Mouse (Mus musculus) MEL (cell line): Measurements from ENCODE around the gene Fmnl2. TPM values are rescaled to one million over a fixed set of nuclear protein-coding genes. Genes with fewer than 3 reads are reported as not detected.

Experiments used
- DNase-seq: peaks from one replicate; pipeline ENCODE4 v3.0.0; 2011; ENCODE audit warnings: low read depth, low spot score
- H3K27ac ChIP-seq: 2 replicates; pipeline ENCODE4 v1.5.1; 2012; ENCODE audit warnings: low read depth, mild to moderate bottlenecking, control low read depth, low read length, moderate library complexity; ENCODE audit not compliant: control insufficient read depth
- H3K27me3 ChIP-seq, 2 experiments: fragments of 150-350 bp in 1 of 2; sonication (generic) in 1 of 2; 2 replicates each; pipeline ENCODE4 v1.6.1; 2012; ENCODE audit warnings: low read length in 2 of 2, mild to moderate bottlenecking in 2 of 2, improper control_type of control experiment in 1 of 2, moderate library complexity in 1 of 2; ENCODE audit not compliant: insufficient read depth in 2 of 2, control insufficient read depth in 1 of 2
- H3K36me3 ChIP-seq, 2 experiments: 2 replicates each; pipeline ENCODE4 v1.6.1; 2012 to 2014; ENCODE audit warnings: low read length in 2 of 2, improper control_type of control experiment in 1 of 2, inconsistent platforms in 1 of 2, mild to moderate bottlenecking in 1 of 2; ENCODE audit not compliant: insufficient read depth in 2 of 2, control insufficient read depth in 1 of 2
- H3K4me1 ChIP-seq, 2 experiments: fragments of 150-350 bp in 1 of 2; sonication (generic) in 1 of 2; 2 replicates each; pipeline ENCODE4 v1.6.1; 2012; ENCODE audit warnings: low read length in 2 of 2, improper control_type of control experiment in 1 of 2, mild to moderate bottlenecking in 1 of 2; ENCODE audit not compliant: insufficient read depth in 2 of 2, control insufficient read depth in 1 of 2
- H3K4me3 ChIP-seq, 2 experiments: fragments of 150-350 bp in 1 of 2; sonication (generic) in 1 of 2; 2 replicates each; pipeline ENCODE4 v1.5.1; 2012; ENCODE audit warnings: low read depth in 2 of 2, low read length in 2 of 2, mild to moderate bottlenecking in 2 of 2, moderate library complexity in 2 of 2, control low read depth in 1 of 2, improper control_type of control experiment in 1 of 2; ENCODE audit not compliant: control insufficient read depth in 1 of 2, insufficient read depth in 1 of 2
- H3K79me2 ChIP-seq: 2 replicates; pipeline ENCODE4 v1.6.1; 2012; ENCODE audit warnings: mild to moderate bottlenecking, low read length, moderate library complexity; ENCODE audit not compliant: control insufficient read depth, poor library complexity, insufficient read depth
- H3K9ac ChIP-seq: 2 replicates; pipeline ENCODE4 v1.6.1; 2012; ENCODE audit warnings: low read depth, mild to moderate bottlenecking, control low read depth, low read length, moderate library complexity; ENCODE audit not compliant: control insufficient read depth, poor library complexity, severe bottlenecking
- H3K9me3 ChIP-seq: fragments of 150-350 bp; sonication (generic); replicated peaks from 2 replicates; pipeline ENCODE4 v1.6.1; 2012; ENCODE audit warnings: mild to moderate bottlenecking, low read length, improper control_type of control experiment, moderate library complexity; ENCODE audit not compliant: insufficient read depth
- CHD1 ChIP-seq: IDR thresholded peaks from 2 replicates; pipeline ENCODE4 v1.6.1; 2012; ENCODE audit warnings: low read depth, mild to moderate bottlenecking, inconsistent platforms, low read length, improper control_type of control experiment
- CHD2 ChIP-seq: IDR thresholded peaks from 2 replicates; pipeline ENCODE4 v1.6.1; 2011; ENCODE audit warnings: low read length, improper control_type of control experiment
- GATA1 ChIP-seq: IDR thresholded peaks from 2 replicates; pipeline ENCODE4 v1.6.1; 2011; ENCODE audit warnings: low read depth, low read length, improper control_type of control experiment
- HCFC1 ChIP-seq: IDR thresholded peaks from 2 replicates; pipeline ENCODE4 v1.6.1; 2012; ENCODE audit warnings: low read depth, mild to moderate bottlenecking, inconsistent platforms, low read length, improper control_type of control experiment, moderate library complexity
- KAT2A ChIP-seq: conservative IDR thresholded peaks from 2 replicates; pipeline ENCODE4 v1.6.1; 2012; ENCODE audit warnings: low read depth, low read length, improper control_type of control experiment, inconsistent platforms
- MAZ ChIP-seq: IDR thresholded peaks from 2 replicates; pipeline ENCODE4 v1.6.1; 2012; ENCODE audit warnings: low read depth, mild to moderate bottlenecking, inconsistent platforms, low read length, improper control_type of control experiment
- MXI1 ChIP-seq: IDR thresholded peaks from 2 replicates; pipeline ENCODE4 v1.6.1; 2011; ENCODE audit warnings: mild to moderate bottlenecking, low read depth, low read length, improper control_type of control experiment
- MYC ChIP-seq: IDR thresholded peaks from 2 replicates; pipeline ENCODE4 v1.6.1; 2011; ENCODE audit warnings: low read depth, mild to moderate bottlenecking, low read length, improper control_type of control experiment, moderate library complexity
- NELFE ChIP-seq: IDR thresholded peaks from 2 replicates; pipeline ENCODE4 v1.6.1; 2011; ENCODE audit warnings: low read depth, low read length, improper control_type of control experiment
- NRF1 ChIP-seq: IDR thresholded peaks from 2 replicates; pipeline ENCODE4 v1.6.1; 2014; ENCODE audit warnings: low read depth, mild to moderate bottlenecking, inconsistent platforms, low read length, improper control_type of control experiment, moderate library complexity; ENCODE audit not compliant: poor library complexity, insufficient read depth, severe bottlenecking
- POLR2A ChIP-seq, 2 experiments: IDR thresholded peaks; 2 replicates each; pipeline ENCODE4 v1.6.1; 2011 to 2012; ENCODE audit warnings: low read length in 2 of 2, mild to moderate bottlenecking in 2 of 2, control low read depth in 1 of 2, improper control_type of control experiment in 1 of 2, low read depth in 1 of 2, moderate library complexity in 1 of 2; ENCODE audit not compliant: control insufficient read depth in 1 of 2, insufficient read depth in 1 of 2, poor library complexity in 1 of 2
- SIN3A ChIP-seq: IDR thresholded peaks from 2 replicates; pipeline ENCODE4 v1.6.1; 2012; ENCODE audit warnings: low read length, improper control_type of control experiment, inconsistent platforms
- SMC3 ChIP-seq: IDR thresholded peaks from 2 replicates; pipeline ENCODE4 v1.6.1; 2011; ENCODE audit warnings: low read depth, low read length, improper control_type of control experiment
- TBP ChIP-seq: IDR thresholded peaks from 2 replicates; pipeline ENCODE4 v1.8.0; 2011; ENCODE audit warnings: low read depth, low read length, improper control_type of control experiment
- USF2 ChIP-seq, 2 experiments: IDR thresholded peaks; 2 replicates each; pipeline ENCODE4 v1.6.1; 2011 to 2012; ENCODE audit warnings: improper control_type of control experiment in 2 of 2, low read length in 2 of 2, borderline replicate concordance in 1 of 2, inconsistent platforms in 1 of 2, low read depth in 1 of 2, mild to moderate bottlenecking in 1 of 2; ENCODE audit not compliant: insufficient read depth in 1 of 2
- ZC3H11A ChIP-seq: IDR thresholded peaks from 2 replicates; pipeline ENCODE4 v1.6.1; 2012; ENCODE audit warnings: low read depth, mild to moderate bottlenecking, inconsistent platforms, low read length, improper control_type of control experiment
- ZKSCAN1 ChIP-seq: IDR thresholded peaks from 2 replicates; pipeline ENCODE4 v1.6.1; 2012; ENCODE audit warnings: low read depth, mild to moderate bottlenecking, inconsistent platforms, low read length, improper control_type of control experiment, moderate library complexity
- ZNF384 ChIP-seq: IDR thresholded peaks from 2 replicates; pipeline ENCODE4 v1.6.1; 2012; ENCODE audit warnings: low read depth, mild to moderate bottlenecking, inconsistent platforms, low read length, improper control_type of control experiment
- polyA plus RNA-seq, 2 experiments: library from polyadenylated mRNA; stranded (reverse) in 1 of 2; unstranded in 1 of 2; fragments of >175 nt in 1 of 2; fragments of >200 nt in 1 of 2; gene quantifications; 2 replicates each; pipeline versions ENCODE4 v1.2.1 to v1.2.4; 2012; ENCODE audit warnings: low replicate concordance in 2 of 2, low read depth in 1 of 2; ENCODE audit not compliant: insufficient read length in 2 of 2, insufficient read depth in 1 of 2, missing spikeins in 1 of 2
- total RNA-seq: library from RNA; depleted of rRNA; stranded (reverse); fragments of 300-350 nt; gene quantifications from 2 replicates; pipeline ENCODE4 v1.2.3, GENCODE M21; 2012

Fmnl2 gene
- total and polyA plus RNA-seq, 3 experiments, result not detected

- no peak overlapping the region for H3K9ac ChIP-seq
- DNase-seq, result no peak
- H3K27me3 ChIP-seq, result no peaks in the 10 kb centered on the region
- no peaks in the 10 kb centered on the region for H3K79me2 ChIP-seq
- H3K4me3 ChIP-seq, result no peak overlapping the region
- no peaks in the 10 kb centered on the region for H3K36me3 ChIP-seq
- TF ChIP-seq ZC3H11A (no peak), MXI1 (no peak), NRF1 (no peak)
- H3K27ac ChIP-seq, result no peak overlapping the region
- no peaks in the 10 kb centered on the region for H3K9me3 ChIP-seq
- H3K4me1 ChIP-seq, result no peaks in the 10 kb centered on the region
Measured at GRCm38 (mm10) chr2:52993241-52993640, 135.6 kb downstream of the Fmnl2 start.

GRCm38 (mm10) chr2:52994526-52994925 lies 136.9 kb downstream of the Fmnl2 start:
- H3K27me3 ChIP-seq, result no peaks in the 10 kb centered on the region
- H3K4me1 ChIP-seq, result no peaks in the 10 kb centered on the region
- no peaks in the 10 kb centered on the region for H3K79me2 ChIP-seq
- no peak for DNase-seq
- no peak overlapping the region for H3K27ac ChIP-seq
- no peaks in the 10 kb centered on the region for H3K9me3 ChIP-seq
- no peaks in the 10 kb centered on the region for H3K36me3 ChIP-seq
- no peak overlapping the region for H3K9ac ChIP-seq
- H3K4me3 ChIP-seq, result no peak overlapping the region
- TF ChIP-seq MAZ (no peak), MYC (no peak), USF2 (IDR thresholded peaks at IDR 0.05; ENCODE audit: borderline replicate concordance in 1 of 2, insufficient read depth in 1 of 2, low read depth in 1 of 2, low read length in 2 of 2) (no peak), ZKSCAN1 (no peak), CHD1 (no peak), HCFC1 (no peak), NELFE (no peak), KAT2A (no peak), SMC3 (no peak), CHD2 (no peak), ZNF384 (no peak), TBP (no peak), POLR2A (IDR thresholded peaks at IDR 0.05; ENCODE audit: control insufficient read depth in 1 of 2, insufficient read depth in 1 of 2, low read depth in 1 of 2, low read length in 2 of 2, poor library complexity in 1 of 2) (no peak), GATA1 (no peak), SIN3A (no peak)
